Mouse (Mus musculus): ENCODE measurements around the gene Zfx.

The Zfx gene

GRCm38 (mm10) chrX:94123059-94123839, at the start of gene Zfx:
Gene Zfx, minus strand, starts transcription at chrX:94123702.
- peak; percentile 13 for DNase-seq (ENCODE audit: low read depth, low spot score)

- DNase-seq (ENCODE audit: low read depth, low spot score), result no peak
These were observed 45.8 kb upstream of the Zfx start for GRCm38 (mm10) chrX:94169348-94169747.

DNA sequence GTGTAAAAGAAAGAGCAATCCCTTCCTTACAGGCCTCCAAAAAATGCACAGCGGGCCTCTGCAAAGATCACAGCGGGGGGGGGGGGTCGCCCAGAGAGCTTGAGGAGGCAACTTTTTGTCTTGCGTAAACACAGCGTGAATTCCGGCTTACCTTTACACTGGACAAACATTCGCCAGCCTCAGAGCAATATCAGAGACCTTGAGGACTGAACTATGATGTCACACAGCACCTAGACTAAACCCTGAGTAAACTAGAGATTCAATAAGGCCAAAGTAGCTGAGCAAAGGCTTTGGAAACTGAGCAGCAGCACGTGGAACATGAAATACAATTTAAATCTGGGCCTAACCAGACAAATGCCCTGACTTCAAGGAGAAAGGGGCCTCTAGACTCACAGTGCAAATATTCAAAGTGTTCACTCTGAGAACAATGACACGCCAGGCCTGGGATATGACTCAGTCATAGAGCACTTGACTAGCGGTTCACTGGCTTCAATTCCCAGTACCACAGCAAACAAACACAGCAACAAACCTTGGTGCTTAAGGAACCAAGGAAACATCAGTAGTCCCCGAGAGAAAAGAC, 28.8 kb upstream of the Zfx start:
- no peak for DNase-seq (ENCODE audit: low read depth, low spot score)

GRCm38 (mm10) chrX:94150471-94150870, 27.0 kb upstream of the Zfx start:
- no peak for DNase-seq (ENCODE audit: low read depth, low spot score)

DNA sequence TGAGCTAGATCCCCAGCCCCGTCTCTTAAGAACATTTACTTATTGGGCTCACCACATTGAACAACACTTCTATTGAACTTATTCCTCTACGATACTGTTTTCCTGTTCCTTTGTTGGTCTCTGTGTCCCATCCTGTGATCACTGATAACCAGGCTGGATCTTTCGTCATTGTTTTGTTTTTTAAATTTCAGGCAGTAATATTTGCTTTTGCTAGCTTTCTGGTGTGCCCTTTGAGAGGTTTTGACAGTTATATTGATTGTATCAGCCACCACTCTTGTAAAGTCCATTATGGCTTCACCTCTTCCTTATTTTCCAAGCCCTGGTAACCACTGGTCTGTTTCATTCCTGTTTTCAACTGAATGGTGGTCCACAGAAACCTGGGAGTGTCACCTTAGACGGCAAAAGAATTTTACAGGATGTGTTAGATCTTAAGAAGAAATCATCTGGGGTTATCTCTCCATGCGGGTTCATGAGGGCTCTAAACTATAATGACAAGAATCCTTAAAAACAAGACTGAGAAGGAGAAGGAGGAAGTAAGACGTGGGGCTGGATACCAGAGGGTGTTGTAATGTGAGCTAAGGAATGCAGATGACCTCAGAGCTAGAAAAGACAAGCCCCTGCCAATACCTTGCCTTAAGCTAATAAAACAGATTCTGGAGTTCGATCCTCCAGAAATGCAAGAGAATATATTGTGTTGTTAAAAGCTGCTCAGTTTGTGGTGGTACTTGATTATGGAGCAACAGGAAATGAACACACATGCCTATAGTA, 18.7 kb upstream of the Zfx start:
- DNase-seq (ENCODE audit: low read depth, low spot score), result no peak

- no peak for DNase-seq (ENCODE audit: low read depth, low spot score)
These were observed 16.6 kb upstream of the Zfx start for GRCm38 (mm10) chrX:94140080-94140479.

GRCm38 (mm10) chrX:94138256-94138655, 14.8 kb upstream of the Zfx start:
- no peak for DNase-seq (ENCODE audit: low read depth, low spot score)

DNA sequence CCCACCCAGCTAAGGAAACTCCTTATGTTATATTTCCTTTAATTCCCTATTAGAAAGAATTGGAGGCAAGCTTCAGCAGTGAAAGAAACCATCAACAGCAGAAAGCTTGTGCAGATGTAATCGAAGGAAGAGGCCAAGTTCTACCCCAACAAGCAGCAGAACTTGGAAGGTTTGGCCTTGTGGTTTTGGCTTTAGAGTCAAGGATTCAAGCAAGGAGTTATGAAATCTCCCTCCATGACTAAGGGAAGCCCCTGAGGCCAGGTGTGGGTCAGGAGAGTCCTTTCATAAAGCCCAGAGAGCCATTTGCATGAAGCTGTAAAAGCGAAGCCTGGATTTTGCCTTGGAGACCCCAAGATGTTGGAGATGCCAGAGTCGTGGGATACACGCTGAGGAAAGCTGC, 11.6 kb upstream of the Zfx start:
- no peak for DNase-seq (ENCODE audit: low read depth, low spot score)

DNA sequence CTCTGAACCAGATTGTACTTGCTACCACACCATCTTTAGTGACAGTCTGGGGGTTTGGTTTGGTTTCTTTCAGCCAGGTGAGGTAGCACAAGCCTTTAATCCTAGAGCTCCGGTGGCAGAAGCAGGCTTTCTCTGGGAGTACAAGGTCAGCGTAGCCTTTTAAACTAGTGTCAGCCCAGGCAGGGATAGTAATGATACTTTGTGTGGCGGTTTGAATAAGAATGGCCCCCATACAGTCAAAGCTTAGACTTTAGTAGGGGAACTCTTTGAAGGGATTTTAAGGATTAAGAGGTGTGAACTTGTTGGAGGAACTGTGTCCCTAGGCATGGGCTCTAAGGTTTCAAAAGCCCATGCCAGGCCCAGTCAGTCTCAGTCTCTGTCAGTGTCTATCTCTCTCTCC, 10.0 kb upstream of the Zfx start:
- no peak for DNase-seq (ENCODE audit: low read depth, low spot score)

DNA sequence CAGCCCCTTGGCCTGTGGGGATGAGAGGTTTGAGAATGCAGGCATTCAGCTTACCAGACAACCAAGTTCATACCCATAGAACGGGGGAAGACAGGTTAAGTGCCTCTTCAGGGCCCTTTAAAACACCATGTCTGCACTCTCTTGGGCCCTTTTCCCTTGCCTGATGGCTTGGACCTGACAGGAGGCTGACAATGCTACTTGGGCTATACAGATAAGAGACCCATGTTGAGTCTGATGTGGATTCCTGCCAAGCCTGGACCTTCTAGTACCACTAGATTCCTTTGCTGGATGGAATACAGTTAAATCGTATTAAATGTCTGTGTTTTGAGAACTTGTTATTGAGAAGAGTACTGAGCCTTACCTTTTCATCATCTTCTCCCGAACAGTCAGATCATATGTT, 8.7 kb upstream of the Zfx start:
- no peak for DNase-seq (ENCODE audit: low read depth, low spot score)

DNA sequence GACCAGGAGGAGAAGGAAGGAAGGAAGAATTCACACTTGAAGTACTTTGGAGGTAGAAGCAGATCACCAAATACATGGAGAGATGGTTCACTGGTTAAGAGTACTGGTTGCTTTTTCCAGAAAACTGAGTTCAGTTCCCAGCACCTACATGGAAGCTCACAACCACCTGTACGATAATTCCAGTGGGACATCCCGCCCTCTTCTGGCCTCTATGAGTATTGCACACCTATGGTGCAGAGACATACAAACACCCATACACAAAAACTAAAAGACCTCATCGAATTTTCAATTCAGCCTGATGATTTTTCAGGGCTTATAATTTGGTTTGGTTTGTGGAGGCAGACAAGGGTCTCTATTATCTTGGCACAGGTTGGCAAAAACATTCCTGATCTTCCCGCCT, 6.2 kb upstream of the Zfx start:
- DNase-seq (ENCODE audit: low read depth, low spot score), result no peak

DNA sequence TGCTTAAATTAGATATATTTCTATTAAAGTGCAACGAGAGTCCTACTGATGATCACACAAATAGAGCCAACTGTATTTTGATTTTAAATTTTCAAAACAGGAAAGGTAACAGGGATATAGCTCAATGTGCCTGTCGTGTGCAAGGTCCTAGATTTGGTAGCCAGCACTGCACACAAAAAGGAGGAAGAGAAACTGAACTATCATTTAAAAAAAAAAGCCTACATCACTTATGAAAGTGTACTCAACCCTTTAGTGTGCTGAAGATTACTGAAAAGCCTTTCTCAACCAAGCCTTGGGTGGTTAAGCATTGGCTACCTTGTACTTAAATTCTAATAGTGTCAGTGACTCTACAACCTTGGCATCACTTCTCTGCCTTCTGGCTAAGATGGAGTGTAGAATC, 2.4 kb upstream of the Zfx start:
- no peak for DNase-seq (ENCODE audit: low read depth, low spot score)

- DNase-seq (ENCODE audit: low read depth, low spot score), result no peak
These were observed 818 bp downstream of the Zfx start for GRCm38 (mm10) chrX:94122709-94123058.

GRCm38 (mm10) chrX:94121866-94122708, 1.4 kb downstream of the Zfx start:
- DNase-seq (ENCODE audit: low read depth, low spot score), result peak; percentile 71

DNA sequence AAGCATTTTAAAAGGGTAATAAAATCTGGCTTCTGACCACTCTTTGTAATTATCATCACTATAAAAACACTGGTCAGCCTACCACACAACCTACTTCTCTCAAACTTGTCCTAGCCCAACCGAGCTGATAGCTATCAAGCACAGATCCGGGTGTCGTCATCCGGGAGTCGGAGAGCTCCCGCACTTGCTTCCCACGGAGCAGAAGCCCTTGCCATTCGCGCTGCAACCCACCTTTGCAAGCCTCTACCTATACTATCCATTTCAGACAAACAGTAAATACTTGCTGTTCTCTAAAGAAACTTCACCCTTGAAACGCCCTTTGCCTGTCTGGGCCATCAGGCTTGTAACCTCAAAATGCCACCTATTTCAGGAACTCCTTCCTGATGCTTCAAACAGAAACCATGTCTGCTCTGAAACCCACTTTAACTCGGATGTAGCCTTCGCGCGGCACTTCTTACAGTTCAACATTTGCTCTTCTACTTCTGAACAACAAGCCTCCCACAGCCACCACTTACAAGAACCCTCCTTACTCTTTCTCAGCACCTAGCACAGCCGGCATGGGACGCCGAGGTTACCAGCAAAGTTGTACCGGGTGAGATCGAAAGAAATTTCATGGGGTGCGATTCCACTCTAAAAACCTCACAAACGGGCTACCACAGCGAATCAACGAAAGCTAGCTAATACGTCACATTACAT, 2.2 kb downstream of the Zfx start:
- no peak for DNase-seq (ENCODE audit: low read depth, low spot score)

DNA sequence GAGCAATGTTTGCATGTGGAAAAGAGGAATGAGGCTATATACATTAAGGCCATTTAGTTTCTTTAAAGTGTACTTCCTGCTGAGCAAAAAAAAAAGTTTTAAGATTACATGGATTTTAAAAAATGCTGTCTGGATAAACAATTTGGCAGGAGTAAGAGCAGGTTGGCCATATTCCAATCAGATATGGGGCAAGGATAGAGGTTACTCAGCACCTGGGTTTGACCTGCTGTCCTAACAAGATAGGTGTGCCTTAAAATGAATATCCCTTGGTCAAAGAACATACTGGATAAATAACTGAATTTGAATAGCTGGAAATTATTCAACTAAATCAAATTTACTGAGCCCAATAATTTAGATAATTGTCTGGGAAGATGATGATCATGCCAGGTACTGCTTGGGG, 5.2 kb downstream of the Zfx start:
- no peak for DNase-seq (ENCODE audit: low read depth, low spot score)

DNA sequence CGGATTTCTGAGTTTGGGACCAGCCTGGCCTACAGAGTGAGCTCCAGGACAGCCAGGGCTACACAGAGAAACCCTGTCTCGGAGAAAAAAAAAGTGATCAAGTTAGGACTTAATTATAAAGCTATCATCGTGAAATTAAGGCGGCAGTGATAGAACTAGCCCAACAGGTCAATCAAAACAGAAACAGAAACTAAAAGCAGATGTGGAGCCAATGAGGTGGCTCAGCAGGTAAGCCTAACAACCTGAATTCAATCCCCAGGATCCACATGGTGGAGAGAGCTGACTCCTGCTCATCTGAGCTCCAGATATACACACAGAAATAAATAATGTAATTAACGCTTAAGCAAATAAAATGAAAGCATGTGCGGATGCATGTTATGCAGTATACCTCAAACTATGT, 7.6 kb downstream of the Zfx start:
- no peak for DNase-seq (ENCODE audit: low read depth, low spot score)

GRCm38 (mm10) chrX:94105964-94106363, 17.5 kb downstream of the Zfx start:
- no peak for DNase-seq (ENCODE audit: low read depth, low spot score)

- DNase-seq (ENCODE audit: low read depth, low spot score), result no peak
These were observed 20.6 kb downstream of the Zfx start for GRCm38 (mm10) chrX:94102938-94103337.

DNA sequence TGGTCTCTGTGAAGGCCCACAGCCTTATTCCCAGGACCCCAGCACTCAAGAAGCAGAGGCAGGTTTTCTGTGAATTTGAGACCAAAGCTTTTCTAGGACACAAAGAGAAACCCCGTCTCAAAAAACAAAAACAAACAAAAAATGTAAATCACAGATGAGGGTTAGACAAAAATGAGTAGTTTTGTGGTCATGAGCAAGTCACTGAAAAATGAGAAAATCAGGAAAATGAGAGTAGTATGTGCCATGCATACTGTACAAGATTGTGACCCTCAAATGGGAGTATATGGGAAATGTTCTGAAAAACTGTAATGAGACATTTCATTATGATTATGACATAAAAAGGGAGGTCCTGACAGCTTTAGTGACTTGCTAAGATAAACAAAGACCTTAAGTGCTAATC, 22.9 kb downstream of the Zfx start:
- DNase-seq (ENCODE audit: low read depth, low spot score), result no peak

GRCm38 (mm10) chrX:94091001-94091400, 32.5 kb downstream of the Zfx start:
- DNase-seq (ENCODE audit: low read depth, low spot score), result no peak

All from retina, postnatal 7 days (tissue).